Mouse (Mus musculus) cerebral cortex, adult 2 months (tissue): ENCODE measurements around the gene Tagln3.

Experiments used
- WGBS: fragments of 180-500 bp; shearing (Covaris S2); methylation state at CpG from one replicate; pipeline ENCODE4 v1.1.7; 2018; 5-methylcytosine and 5-hydroxymethylcytosine counted together

The Tagln3 gene

DNA sequence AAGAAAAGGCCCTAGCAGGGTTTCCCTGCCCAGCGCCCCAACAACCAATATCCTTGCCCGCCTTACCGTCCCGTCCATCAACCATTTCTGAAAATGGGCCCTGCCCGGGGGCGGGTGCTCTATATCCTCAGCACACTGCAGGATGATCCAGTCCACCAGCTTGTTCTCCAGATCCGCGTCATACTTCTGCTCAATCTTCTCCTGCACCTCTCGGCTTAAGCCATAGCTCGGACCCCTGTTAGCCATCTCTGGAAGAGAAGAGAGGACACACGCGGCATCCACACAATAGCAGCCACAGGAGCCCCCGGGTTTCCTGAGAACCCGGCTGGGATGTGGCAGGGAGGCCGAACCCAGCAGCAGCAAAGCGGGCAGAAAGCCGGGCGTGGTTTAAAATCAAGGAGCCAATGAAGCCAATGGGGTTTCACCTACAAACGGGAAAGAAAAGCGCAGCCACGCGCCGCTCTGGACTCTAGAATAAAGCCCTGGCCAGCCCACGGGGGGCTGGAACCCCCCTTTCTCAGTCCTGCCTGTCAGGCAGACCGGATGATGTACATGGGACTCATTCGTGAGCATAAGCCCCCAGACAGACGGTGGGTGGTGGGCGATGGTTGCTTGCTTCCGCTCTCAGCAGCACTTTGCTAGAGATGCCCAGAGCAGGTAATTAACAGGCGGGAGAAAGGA, at the start of gene Tagln3:
Gene Tagln3 (minus strand): TSS at position 548 of the 681 bp plus-strand sequence.
- 3% methylated on average over 30 of the region's 30 CpGs for WGBS

GRCm38 (mm10) chr16:45770914-45771313, 46.5 kb upstream of the Tagln3 start:
- WGBS, result 92% methylated on average over 6 of the region's 6 CpGs

- WGBS, result 38% methylated on average over 10 of the region's 10 CpGs
Observed at GRCm38 (mm10) chr16:45767853-45768640, 43.6 kb upstream of the Tagln3 start.

- 33% methylated on average over 4 of the region's 4 CpGs for WGBS
Observed at GRCm38 (mm10) chr16:45767434-45767833, 43.0 kb upstream of the Tagln3 start.

DNA sequence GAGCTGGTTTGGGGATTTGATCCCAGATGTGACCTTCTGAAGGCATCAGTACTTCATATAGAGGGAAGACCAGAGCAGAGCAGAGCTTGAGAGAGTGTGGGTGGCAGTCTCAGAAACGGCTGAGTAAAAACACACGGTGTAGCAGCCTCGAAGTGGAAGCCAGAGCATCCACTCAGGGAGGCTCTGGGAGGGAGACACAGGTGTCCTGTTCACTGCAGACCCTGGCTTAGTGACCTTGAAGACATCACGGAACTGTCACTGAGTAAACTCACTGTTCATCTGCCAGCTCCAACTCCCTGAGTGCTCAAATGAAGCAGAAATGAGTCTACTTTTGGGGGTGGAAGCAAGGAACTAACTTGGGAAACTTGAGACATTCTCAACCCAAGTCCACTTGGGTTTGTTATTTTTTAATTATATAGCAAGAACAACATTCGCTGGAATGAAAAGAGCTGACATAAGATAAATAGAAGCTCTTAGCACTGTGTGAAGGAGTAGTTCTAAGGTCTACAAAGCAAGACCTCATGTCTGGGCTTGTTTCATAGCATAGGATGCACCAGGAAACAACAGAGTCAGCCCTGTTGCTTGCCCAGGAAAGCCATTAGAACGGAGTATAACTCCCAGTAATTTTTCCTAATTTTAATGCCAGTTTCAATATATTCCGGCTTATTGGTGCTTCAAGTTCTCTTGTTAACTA, 41.5 kb upstream of the Tagln3 start:
- WGBS, result 60% methylated on average over 7 of the region's 7 CpGs

- 81% methylated on average over 3 of the region's 3 CpGs for WGBS
Observed at GRCm38 (mm10) chr16:45765102-45765501, 40.7 kb upstream of the Tagln3 start.

- WGBS, result 91% methylated on average over 13 of the region's 13 CpGs
Observed at GRCm38 (mm10) chr16:45762859-45763505, 38.6 kb upstream of the Tagln3 start.

GRCm38 (mm10) chr16:45761425-45761824, 37.0 kb upstream of the Tagln3 start:
- WGBS, result 81% methylated on average over 1 of the region's 1 CpGs

DNA sequence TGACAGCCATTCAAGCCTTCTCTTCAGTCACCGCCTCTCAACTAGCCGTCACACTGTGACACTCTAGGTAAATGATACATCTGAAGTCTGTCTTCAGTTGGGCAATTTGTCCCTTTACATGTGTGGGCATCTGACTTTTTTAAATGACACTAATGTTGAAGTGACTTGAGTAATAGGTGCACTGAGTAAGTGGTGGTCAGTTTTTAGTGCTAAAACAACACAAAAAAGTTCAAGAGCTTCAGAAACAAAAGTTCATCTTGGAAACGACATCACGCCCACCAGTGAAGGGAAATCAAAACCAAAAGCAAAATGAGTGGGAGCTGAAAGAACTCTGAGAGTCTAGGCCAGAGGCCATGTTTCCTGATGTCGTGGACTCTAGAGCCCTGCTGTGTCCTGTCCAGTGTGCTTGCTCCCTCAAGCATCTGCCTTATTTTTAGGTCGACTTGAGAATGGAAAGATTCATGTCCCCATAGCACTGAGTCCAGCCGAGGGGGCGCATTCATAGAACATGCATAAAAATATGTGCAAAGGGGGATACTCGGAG, 34.4 kb upstream of the Tagln3 start:
- WGBS, result 85% methylated on average over 9 of the region's 9 CpGs

DNA sequence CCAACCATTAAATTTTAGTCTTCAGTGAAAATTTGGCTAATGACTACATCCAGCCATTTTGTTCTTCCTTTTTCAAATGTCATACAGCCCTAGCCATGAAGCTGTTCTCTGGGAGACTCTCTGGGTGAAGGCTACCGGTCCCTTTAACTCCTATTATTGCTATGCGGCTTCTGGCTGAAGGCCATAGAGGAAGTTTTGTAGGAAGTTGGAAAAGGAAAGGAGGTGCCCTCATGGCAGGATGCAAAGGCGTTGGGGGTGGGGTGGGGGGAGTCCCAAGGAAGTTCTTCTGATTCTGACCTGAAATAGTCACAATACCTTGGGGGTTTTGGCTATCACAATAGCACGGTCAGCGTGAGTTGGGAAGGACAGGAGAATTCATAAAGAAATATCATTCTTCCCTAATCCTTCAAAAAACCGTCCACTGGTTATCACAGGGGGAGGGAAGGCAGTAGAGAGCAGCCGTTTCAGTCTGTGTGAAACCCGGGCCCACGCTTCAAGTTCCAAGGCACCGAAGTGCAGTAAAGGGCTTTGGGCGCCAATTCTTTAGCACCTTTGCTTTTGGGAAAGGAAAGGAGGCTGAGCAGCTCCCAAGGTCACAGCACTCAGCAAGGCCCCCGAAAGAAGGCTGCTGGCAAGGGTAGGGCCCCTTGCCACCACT, 33.1 kb upstream of the Tagln3 start:
- WGBS, result 79% methylated on average over 12 of the region's 12 CpGs

- 18% methylated on average over 9 of the region's 9 CpGs for WGBS
Observed at GRCm38 (mm10) chr16:45756855-45757254, 32.4 kb upstream of the Tagln3 start.

DNA sequence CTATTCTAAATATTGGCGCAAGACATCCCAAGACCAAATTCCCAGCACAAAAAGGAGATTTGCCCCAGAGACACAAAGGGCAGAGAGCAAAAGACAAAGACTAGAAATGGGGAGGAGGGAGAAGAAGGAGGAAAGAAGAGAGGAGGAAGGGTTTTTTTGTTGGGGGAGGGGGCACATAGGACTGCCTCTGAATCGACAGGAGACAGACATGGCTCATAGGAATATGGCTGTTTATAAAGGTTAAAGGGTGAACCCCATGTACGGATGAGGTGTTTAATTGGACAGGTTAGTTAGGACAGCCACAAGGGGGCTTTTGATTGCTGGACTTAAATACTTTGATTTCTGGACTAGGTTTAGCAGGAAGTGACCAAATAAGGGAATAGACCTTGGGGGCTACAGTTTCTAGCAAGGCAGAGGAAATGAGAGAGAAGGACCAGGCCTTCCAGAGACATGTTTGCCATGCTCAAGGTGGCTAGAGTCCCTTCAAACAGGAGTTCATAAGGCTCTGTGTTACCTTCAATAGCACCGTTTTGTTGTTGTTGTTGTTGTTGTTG, 19.3 kb upstream of the Tagln3 start:
- WGBS, result 69% methylated on average over 4 of the region's 4 CpGs

DNA sequence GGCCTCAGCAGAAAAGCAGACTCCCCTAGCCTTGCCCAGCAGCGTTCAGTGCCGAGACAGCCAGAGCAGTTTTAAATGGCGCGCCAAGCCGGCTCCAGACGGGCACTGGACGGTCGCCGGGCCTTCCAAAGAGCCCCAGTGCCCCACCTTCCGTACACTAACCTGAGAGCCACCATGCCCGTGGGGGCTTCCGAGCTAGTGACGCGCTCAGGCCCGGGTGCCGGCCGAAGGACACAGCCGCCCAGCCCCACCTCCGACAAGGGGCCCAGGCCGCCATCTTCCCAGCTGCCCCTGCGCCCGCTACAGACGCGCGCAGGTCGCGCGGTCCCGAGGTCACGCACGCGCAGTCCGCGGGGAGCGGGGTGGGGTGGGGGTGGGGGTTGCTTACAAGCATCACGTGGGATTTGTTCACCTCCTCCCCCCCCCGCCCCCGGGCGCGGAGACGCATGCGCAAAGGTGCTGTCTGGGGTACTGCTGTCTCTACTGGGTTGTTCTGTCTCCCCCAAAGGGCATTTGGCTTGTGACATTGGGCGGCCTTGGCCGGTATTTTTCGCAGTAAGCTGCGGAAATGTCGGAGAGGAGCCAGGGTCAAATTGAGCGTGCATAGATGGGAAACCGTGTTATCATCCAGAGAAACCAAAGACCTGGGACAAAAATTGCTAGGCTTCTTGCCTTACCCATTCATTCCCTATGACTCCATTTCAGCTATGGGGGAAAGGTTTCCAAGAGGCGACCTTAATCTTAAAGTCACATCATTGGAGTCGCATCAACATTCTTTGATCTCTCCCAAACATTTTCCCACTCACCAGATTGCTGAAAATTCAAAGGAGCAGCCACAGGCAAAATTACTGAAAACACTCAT, 18.4 kb upstream of the Tagln3 start, which contains the start of gene Abhd10:
Gene Abhd10 (minus strand): TSS at position 341 of the 862 bp plus-strand sequence.
- 1% methylated on average over 51 of the region's 51 CpGs for WGBS

- WGBS, result 82% methylated on average over 8 of the region's 8 CpGs
Observed at GRCm38 (mm10) chr16:45737880-45738279, 13.5 kb upstream of the Tagln3 start.

DNA sequence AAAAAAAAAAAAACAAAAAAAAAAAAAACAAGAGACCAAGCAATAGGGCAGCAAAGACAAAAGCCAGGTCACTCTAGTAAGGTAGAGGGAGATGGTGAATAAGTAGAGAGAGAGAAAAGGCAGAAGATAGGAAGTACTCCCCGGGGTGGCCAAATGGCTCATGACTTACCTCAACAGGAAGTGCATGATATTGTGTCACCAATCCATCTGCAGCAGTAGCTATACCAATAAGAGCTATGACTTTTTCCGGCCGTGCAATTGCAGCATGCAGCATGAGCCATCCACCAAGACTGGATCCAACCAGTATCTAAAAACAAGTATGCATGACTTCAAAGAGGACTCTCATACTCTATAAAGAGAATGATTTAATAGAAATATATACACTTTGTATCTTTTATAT, 12.3 kb upstream of the Tagln3 start:
- 91% methylated on average over 3 of the region's 3 CpGs for WGBS

DNA sequence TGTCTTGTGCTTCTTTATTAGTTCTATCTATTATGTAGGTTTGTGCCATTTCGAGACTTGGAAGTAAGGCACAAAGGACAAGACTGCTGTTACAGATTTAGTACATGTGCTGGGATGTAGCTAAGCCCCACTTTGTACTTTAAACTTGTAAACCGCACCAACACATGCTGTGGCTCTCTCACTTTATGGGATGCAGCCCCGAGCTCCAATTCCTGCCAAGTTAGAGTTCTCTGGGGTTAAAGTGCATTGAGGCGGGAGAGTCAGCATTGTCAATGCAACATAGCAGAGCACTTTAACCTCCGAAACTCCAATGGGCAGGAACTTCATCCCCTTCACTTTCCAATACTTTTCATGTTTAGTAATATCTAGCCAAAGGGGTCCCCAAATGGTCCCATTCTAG, 4.8 kb upstream of the Tagln3 start:
- WGBS, result 82% methylated on average over 5 of the region's 5 CpGs

GRCm38 (mm10) chr16:45724742-45725102, 314 bp upstream of the Tagln3 start:
- WGBS, result 1% methylated on average over 10 of the region's 10 CpGs

DNA sequence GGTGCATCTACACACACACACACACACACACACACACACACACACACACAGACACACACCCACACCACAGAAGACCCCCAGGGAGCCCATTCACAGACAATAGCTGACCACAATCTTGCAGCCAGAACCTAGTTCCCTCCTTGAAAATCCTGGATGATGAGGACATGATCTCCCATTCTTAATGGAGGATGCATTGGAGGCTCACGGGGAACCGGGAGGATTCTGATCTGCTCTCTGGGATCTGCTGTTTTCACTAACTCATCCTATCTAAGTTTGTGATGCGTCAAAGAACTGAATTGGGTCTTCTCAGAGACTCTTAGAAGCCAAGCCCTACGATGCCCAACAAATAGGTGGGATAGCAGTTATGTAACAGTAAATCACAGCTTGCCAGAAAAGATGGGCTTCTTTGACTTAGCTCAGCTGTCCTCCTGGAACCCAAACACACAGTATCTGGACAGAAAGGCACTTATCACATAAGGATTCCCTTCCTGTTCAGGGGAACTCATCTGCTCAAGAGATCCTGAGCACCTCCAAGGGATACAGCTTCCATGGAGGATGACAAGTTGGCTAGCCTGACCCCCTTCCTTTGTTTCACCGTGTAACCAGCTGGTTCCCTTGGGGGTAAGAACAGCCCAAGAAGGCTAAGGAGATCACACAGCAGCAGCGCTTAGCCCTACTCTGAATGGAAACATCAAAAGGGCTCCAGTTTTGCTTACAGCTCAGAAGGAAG, 1.1 kb downstream of the Tagln3 start:
- WGBS, result 23% methylated on average over 6 of the region's 6 CpGs

- WGBS, result 23% methylated on average over 3 of the region's 3 CpGs
Observed at GRCm38 (mm10) chr16:45722460-45722951, 1.9 kb downstream of the Tagln3 start.
